Mouse (Mus musculus) myocyte (in vitro differentiated cells): ENCODE results near the gene Mrpl37.

Source experiments
- MAX ChIP-seq: IDR thresholded peaks from one replicate; pipeline ENCODE4 v1.6.1; 2011; ENCODE audit warnings: low read depth, mild to moderate bottlenecking, control low read depth
- POLR2A ChIP-seq: IDR thresholded peaks from one replicate; pipeline ENCODE4 v1.6.1; 2011; ENCODE audit warnings: low read depth, mild to moderate bottlenecking, control low read depth, moderate library complexity; ENCODE audit not compliant: insufficient read length
- TCF12 ChIP-seq: IDR thresholded peaks from one replicate; pipeline ENCODE4 v1.6.1; 2011; ENCODE audit warnings: mild to moderate bottlenecking, control low read depth; ENCODE audit not compliant: poor library complexity, insufficient read depth, severe bottlenecking

DNA sequence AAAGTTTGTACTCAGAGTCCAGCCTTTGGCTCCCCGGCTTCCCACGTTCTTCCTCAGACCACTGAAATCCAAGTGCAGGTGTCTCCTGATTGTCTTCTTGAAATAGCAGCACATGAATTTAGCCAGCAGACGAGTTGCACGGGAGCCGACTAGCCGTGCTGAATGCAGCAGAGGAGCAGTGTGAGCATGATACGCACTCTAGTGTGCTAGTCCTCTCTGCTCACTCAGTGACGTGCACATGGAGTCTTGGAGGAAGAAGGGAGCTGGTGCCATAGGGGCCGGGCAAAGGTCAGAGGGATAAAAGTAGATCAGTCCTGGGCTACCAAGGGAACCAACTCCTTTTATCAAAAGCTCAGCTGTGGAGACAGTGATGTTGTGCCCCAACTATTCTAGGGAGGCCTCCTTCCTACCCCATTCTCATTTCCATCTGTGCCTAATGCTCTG, 52.8 kb downstream of the Mrpl37 start:
- no peak for TF ChIP-seq POLR2A
- no peak for TF ChIP-seq TCF12
- no peak for TF ChIP-seq MAX
